Mouse (Mus musculus): ENCODE measurements around the gene Alcam. TPM values are rescaled to one million over a fixed set of nuclear protein-coding genes. Genes with fewer than 3 reads are reported as not detected.

Alcam gene
- total and polyA plus RNA-seq, 2 experiments from 2014 or later: 40.3 to 154 TPM

- 81% methylated on average over 6 of the region's 6 CpGs for WGBS
- TF ChIP-seq CTCF (IDR thresholded peaks at IDR 0.05): no peak
Measured at GRCm38 (mm10) chr16:52438216-52438904, 15.5 kb downstream of the Alcam start.

GRCm38 (mm10) chr16:52433189-52433588 lies 20.7 kb downstream of the Alcam start:
- H3K27ac ChIP-seq (ENCODE audit: low read depth, low read length): no peak overlapping the region
- ATAC-seq (ENCODE audit: low FRiP score): no peak
- no peak overlapping the region for H3K4me3 ChIP-seq (ENCODE audit: low read depth, low read length)
- TF ChIP-seq CTCF (IDR thresholded peaks at IDR 0.05): no peak
- DNase-seq (ENCODE audit: low spot score): no peak
- no peaks in the 10 kb centered on the region for H3K4me1 ChIP-seq (ENCODE audit: insufficient read depth, low read length)
- no peak overlapping the region for H3K4me2 ChIP-seq (ENCODE audit: low read depth, low read length, poor library complexity, severe bottlenecking)
- H3K9ac ChIP-seq (replicated peaks; ENCODE audit: low read length, poor library complexity, severe bottlenecking): no peak overlapping the region
- H3K36me3 ChIP-seq (ENCODE audit: insufficient read depth, low read length): no peaks in the 10 kb centered on the region
- H3K27me3 ChIP-seq (ENCODE audit: insufficient read depth, low read length): no peaks in the 10 kb centered on the region
- WGBS: 85% methylated on average over 11 of the region's 11 CpGs
- H3K9me3 ChIP-seq (ENCODE audit: low read length): no peaks in the 10 kb centered on the region

More at GRCm38 (mm10) chr16:52438216-52438904, 15.5 kb downstream of the Alcam start:
- Histone ChIP-seq H3K4me1 (ENCODE audit: insufficient read depth, low read length) (no peaks in the 10 kb centered on the region), H3K27me3 (ENCODE audit: insufficient read depth, low read length) (no peaks in the 10 kb centered on the region), H3K4me2 (ENCODE audit: low read depth, low read length, poor library complexity, severe bottlenecking) (no peak overlapping the region), H3K27ac (ENCODE audit: low read depth, low read length) (no peak overlapping the region), H3K9ac (replicated peaks; ENCODE audit: low read length, poor library complexity, severe bottlenecking) (no peak overlapping the region), H3K9me3 (ENCODE audit: low read length) (no peaks in the 10 kb centered on the region), H3K36me3 (ENCODE audit: insufficient read depth, low read length) (no peaks in the 10 kb centered on the region), H3K4me3 (ENCODE audit: low read depth, low read length) (no peak overlapping the region)
- no peak for DNase-seq (ENCODE audit: low spot score)
- ATAC-seq (ENCODE audit: low FRiP score): no peak

GRCm38 (mm10) chr16:52432072-52432471 lies 21.8 kb downstream of the Alcam start:
- Histone ChIP-seq H3K27me3 (ENCODE audit: insufficient read depth, low read length) (no peaks in the 10 kb centered on the region), H3K27ac (ENCODE audit: low read depth, low read length) (no peak overlapping the region), H3K36me3 (ENCODE audit: insufficient read depth, low read length) (no peaks in the 10 kb centered on the region), H3K4me3 (ENCODE audit: low read depth, low read length) (no peak overlapping the region), H3K9me3 (ENCODE audit: low read length) (no peaks in the 10 kb centered on the region), H3K9ac (replicated peaks; ENCODE audit: low read length, poor library complexity, severe bottlenecking) (no peak overlapping the region), H3K4me1 (ENCODE audit: insufficient read depth, low read length) (no peaks in the 10 kb centered on the region), H3K4me2 (ENCODE audit: low read depth, low read length, poor library complexity, severe bottlenecking) (no peak overlapping the region)
- no peak for DNase-seq (ENCODE audit: low spot score)
- TF ChIP-seq CTCF (IDR thresholded peaks at IDR 0.05): no peak
- WGBS: 82% methylated on average over 1 of the region's 1 CpGs
- ATAC-seq (ENCODE audit: low FRiP score): no peak

- Histone ChIP-seq H3K9ac (replicated peaks; ENCODE audit: low read length, poor library complexity, severe bottlenecking) (no peak overlapping the region), H3K27ac (ENCODE audit: low read depth, low read length) (no peak overlapping the region), H3K9me3 (ENCODE audit: low read length) (no peaks in the 10 kb centered on the region), H3K4me3 (ENCODE audit: low read depth, low read length) (no peak overlapping the region), H3K4me2 (ENCODE audit: low read depth, low read length, poor library complexity, severe bottlenecking) (no peak overlapping the region), H3K4me1 (ENCODE audit: insufficient read depth, low read length) (no peaks in the 10 kb centered on the region), H3K27me3 (ENCODE audit: insufficient read depth, low read length) (no peaks in the 10 kb centered on the region), H3K36me3 (ENCODE audit: insufficient read depth, low read length) (no peaks in the 10 kb centered on the region)
- ATAC-seq (ENCODE audit: low FRiP score) (no peak), DNase-seq (ENCODE audit: low spot score) (no peak)
- 87% methylated on average over 2 of the region's 2 CpGs for WGBS
- no peak for TF ChIP-seq CTCF (IDR thresholded peaks at IDR 0.05)
Measured at GRCm38 (mm10) chr16:52431590-52431989, 22.3 kb downstream of the Alcam start.

GRCm38 (mm10) chr16:52430073-52430472 lies 23.8 kb downstream of the Alcam start:
- DNase-seq (ENCODE audit: low spot score): peak; percentile 55
- ATAC-seq (ENCODE audit: low FRiP score): no peak
- H3K36me3 ChIP-seq (ENCODE audit: insufficient read depth, low read length): no peaks in the 10 kb centered on the region
- WGBS: 60% methylated on average over 3 of the region's 3 CpGs
- no peaks in the 10 kb centered on the region for H3K9me3 ChIP-seq (ENCODE audit: low read length)
- no peaks in the 10 kb centered on the region for H3K27me3 ChIP-seq (ENCODE audit: insufficient read depth, low read length)
- no peak for TF ChIP-seq CTCF (IDR thresholded peaks at IDR 0.05)
- no peaks in the 10 kb centered on the region for H3K4me1 ChIP-seq (ENCODE audit: insufficient read depth, low read length)
- no peak overlapping the region for H3K9ac ChIP-seq (replicated peaks; ENCODE audit: low read length, poor library complexity, severe bottlenecking)
- no peak overlapping the region for H3K27ac ChIP-seq (ENCODE audit: low read depth, low read length)
- no peak overlapping the region for H3K4me2 ChIP-seq (ENCODE audit: low read depth, low read length, poor library complexity, severe bottlenecking)
- no peak overlapping the region for H3K4me3 ChIP-seq (ENCODE audit: low read depth, low read length)

- Histone ChIP-seq H3K4me1 (ENCODE audit: insufficient read depth, low read length) (no peaks in the 10 kb centered on the region), H3K9ac (replicated peaks; ENCODE audit: low read length, poor library complexity, severe bottlenecking) (no peak overlapping the region), H3K27me3 (ENCODE audit: insufficient read depth, low read length) (no peaks in the 10 kb centered on the region), H3K9me3 (ENCODE audit: low read length) (no peaks in the 10 kb centered on the region), H3K4me2 (ENCODE audit: low read depth, low read length, poor library complexity, severe bottlenecking) (no peak overlapping the region), H3K27ac (ENCODE audit: low read depth, low read length) (no peak overlapping the region), H3K4me3 (ENCODE audit: low read depth, low read length) (no peak overlapping the region), H3K36me3 (ENCODE audit: insufficient read depth, low read length) (no peaks in the 10 kb centered on the region)
- peak; percentile 51 for DNase-seq (ENCODE audit: low spot score)
- no peak for ATAC-seq (ENCODE audit: low FRiP score)
- TF ChIP-seq CTCF (IDR thresholded peaks at IDR 0.05): no peak
Measured at GRCm38 (mm10) chr16:52429661-52430060, 24.2 kb downstream of the Alcam start.
